Mouse (Mus musculus): Measurements from ENCODE around the gene Bbs9. TPM values are rescaled to one million over a fixed set of nuclear protein-coding genes. Genes with fewer than 3 reads are reported as not detected.

The Bbs9 gene
- polyA plus RNA-seq, 1 experiment from 2014 or later: 13.0 TPM

DNA sequence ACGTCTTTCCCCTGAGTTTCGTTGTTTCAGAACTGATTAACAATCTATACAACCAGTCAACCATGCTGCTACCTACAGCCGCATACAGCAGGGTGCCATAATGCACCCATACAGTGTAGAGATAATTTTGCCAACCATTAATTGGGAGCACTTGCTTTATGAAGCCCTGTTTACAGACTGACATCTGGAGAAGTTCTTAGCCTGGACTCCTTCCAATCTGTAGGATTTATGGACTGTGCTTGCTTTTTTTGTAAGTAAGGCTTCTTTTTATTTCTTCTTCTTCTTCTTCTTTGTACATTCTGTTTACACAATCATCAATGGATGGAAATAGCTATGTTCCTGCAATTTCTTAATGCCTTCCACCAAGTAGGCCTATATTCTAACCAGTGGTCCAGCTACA lies 395.1 kb downstream of the Bbs9 start:
- Histone ChIP-seq H3K4me2 (no peak overlapping the region), H3K9ac (no peak overlapping the region), H3K27me3 (no peaks in the 10 kb centered on the region), H3K4me3 (no peak overlapping the region), H3K36me3 (no peaks in the 10 kb centered on the region), H3K27ac (no peak overlapping the region), H3K4me1 (peaks cover 14% of the 10 kb centered on the region; the same call in 1 of the 2 replicates), H3K9me3 (no peaks in the 10 kb centered on the region)
- ATAC-seq (ENCODE audit: insufficient number of reproducible peaks, low FRiP score, low TSS enrichment, low read depth): no peak
- 41% methylated on average over 3 of the region's 3 CpGs for WGBS

DNA sequence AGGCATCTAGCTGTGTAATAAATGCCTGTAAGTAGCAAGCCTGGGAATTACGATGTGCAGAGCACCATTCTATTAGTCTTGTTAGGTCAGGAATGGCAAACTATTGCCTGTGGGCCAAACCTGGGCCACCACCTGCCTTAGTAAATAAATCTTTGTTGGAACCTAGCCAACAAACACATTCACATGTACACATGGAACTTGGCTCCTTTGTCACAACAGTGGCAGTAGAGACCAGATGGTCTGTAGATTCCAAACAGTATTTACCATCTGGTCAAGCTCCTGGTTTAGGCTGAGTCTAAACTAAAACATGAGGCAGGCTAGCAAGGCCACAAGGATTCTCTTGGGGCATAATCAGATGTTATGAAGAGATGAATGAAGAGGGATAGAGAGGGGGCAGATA lies 399.7 kb downstream of the Bbs9 start:
- Histone ChIP-seq H3K4me2 (no peak overlapping the region), H3K27me3 (no peaks in the 10 kb centered on the region), H3K9ac (no peak overlapping the region), H3K36me3 (no peaks in the 10 kb centered on the region), H3K4me3 (no peak overlapping the region), H3K27ac (no peak overlapping the region), H3K9me3 (no peaks in the 10 kb centered on the region), H3K4me1 (peaks cover 11% of the 10 kb centered on the region; the same call in 1 of the 2 replicates)
- 26% methylated on average over 1 of the region's 1 CpGs for WGBS
- no peak for ATAC-seq (ENCODE audit: insufficient number of reproducible peaks, low FRiP score, low TSS enrichment, low read depth)

DNA sequence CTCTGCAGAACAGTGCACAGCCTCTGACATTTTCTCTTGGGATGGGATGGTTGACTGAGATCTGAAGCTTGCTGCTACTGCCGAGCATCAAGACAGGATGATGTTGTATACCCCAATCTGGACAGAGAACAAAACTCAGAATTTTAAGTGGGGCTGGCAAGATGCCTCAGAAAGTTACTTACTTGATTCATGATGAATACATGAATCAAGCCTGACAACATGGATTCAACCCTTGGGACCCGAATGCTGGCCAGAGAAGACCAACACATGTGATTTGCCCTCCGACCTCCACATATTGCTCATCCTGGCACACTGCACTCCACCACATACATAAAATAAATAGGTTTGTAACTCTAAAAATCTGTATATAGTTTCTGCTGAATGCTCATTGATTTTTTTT lies 403.8 kb downstream of the Bbs9 start:
- Histone ChIP-seq H3K4me2 (no peak overlapping the region), H3K27me3 (no peaks in the 10 kb centered on the region), H3K4me3 (no peak overlapping the region), H3K27ac (no peak overlapping the region), H3K9ac (no peak overlapping the region), H3K4me1 (no peaks in the 10 kb centered on the region), H3K36me3 (no peaks in the 10 kb centered on the region), H3K9me3 (no peaks in the 10 kb centered on the region)
- ATAC-seq (ENCODE audit: insufficient number of reproducible peaks, low FRiP score, low TSS enrichment, low read depth): no peak
- 89% methylated on average over 3 of the region's 3 CpGs for WGBS

DNA sequence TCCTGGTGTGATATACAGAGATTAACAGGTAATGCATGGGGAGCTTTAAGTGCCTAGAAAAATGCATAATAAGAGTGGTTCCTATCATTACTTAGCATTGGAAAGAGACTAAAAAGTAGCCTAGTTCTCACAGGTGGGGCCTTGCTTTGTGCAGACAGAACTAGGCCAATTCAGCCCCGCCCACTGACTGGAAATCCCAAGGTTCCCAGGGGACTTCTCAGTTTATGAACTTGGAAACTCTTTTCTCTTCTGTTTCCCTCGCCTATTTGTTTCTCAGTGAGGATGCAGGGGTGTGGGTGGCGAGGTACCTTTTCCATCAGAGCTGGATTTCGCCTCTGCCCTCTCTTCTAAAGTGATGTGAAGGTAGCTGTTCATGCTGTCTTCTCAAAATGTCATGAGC lies 410.8 kb downstream of the Bbs9 start:
- no peak overlapping the region for H3K4me3 ChIP-seq
- H3K4me2 ChIP-seq: no peak overlapping the region
- H3K27me3 ChIP-seq: no peaks in the 10 kb centered on the region
- H3K4me1 ChIP-seq: no peaks in the 10 kb centered on the region
- H3K27ac ChIP-seq: no peak overlapping the region
- 75% methylated on average over 4 of the region's 4 CpGs for WGBS
- no peak overlapping the region for H3K9ac ChIP-seq
- H3K36me3 ChIP-seq: no peaks in the 10 kb centered on the region
- ATAC-seq (ENCODE audit: insufficient number of reproducible peaks, low FRiP score, low TSS enrichment, low read depth): no peak
- no peaks in the 10 kb centered on the region for H3K9me3 ChIP-seq

DNA sequence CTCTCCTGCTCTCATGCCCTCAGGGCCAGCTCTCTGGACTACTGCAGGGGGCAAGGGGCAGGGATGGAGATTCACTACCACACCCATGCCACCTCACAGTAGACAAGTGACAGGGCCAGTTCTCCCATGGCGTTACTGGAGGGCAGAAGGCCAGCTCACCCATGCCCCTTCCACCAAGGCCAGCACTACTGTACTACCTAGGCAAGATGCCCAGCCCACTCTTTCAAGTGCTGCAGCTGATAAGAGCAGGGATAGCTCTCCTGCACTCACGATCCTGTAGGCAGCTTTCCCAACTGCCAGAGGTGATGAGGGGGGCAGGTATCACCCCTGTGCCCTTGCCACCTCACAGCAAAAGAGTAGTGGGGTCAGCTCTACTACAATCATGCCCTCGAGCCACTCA lies 429.9 kb downstream of the Bbs9 start:
- H3K4me2 ChIP-seq: no peak overlapping the region
- no peak overlapping the region for H3K9ac ChIP-seq
- no peaks in the 10 kb centered on the region for H3K9me3 ChIP-seq
- H3K27ac ChIP-seq: no peak overlapping the region
- WGBS: 72% methylated on average over 3 of the region's 3 CpGs
- H3K4me1 ChIP-seq: no peaks in the 10 kb centered on the region
- H3K4me3 ChIP-seq: no peak overlapping the region
- ATAC-seq (ENCODE audit: insufficient number of reproducible peaks, low FRiP score, low TSS enrichment, low read depth): no peak
- H3K27me3 ChIP-seq: no peaks in the 10 kb centered on the region
- H3K36me3 ChIP-seq: no peaks in the 10 kb centered on the region

DNA sequence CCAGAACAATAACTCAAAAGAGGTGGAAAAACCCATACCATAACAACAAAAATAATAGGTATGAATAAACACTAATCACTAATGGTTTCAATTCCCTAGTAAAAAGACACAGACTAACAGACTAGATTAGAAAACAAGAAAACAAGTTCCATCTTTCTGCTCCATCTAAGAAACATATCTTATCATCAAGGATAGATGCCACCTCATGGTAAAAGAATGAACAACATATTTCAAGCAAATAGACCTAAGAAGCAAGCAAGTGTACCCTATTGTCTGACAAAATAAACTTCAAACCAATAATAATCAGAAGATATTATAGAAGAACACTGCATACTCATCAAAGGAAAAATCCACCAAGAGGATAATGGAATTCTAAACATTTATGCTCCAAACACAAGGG lies 441.3 kb downstream of the Bbs9 start:
- Histone ChIP-seq H3K36me3 (no peaks in the 10 kb centered on the region), H3K9me3 (no peaks in the 10 kb centered on the region), H3K27me3 (no peaks in the 10 kb centered on the region), H3K4me2 (no peak overlapping the region), H3K4me1 (no peaks in the 10 kb centered on the region), H3K9ac (no peak overlapping the region), H3K4me3 (no peak overlapping the region), H3K27ac (no peak overlapping the region)
- no peak for ATAC-seq (ENCODE audit: insufficient number of reproducible peaks, low FRiP score, low TSS enrichment, low read depth)

DNA sequence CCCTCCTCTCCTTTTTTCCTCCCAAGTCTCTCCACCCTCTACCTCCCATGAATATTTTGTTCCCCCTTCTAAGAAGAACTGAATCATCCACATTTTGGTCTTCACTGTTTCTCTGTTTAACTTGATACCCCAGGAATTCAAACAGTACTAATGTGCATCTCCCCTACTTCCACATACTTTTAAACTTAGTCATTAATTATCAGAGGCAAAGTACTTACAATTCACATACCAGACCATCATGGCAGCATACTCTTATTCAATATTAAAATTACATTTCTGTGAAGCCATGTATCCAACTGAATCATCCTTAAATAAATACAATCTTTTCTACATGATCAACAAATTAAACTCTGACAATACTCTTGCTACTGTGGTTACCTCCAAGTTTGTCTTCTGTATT lies 460.1 kb downstream of the Bbs9 start:
- no peak overlapping the region for H3K27ac ChIP-seq
- no peaks in the 10 kb centered on the region for H3K27me3 ChIP-seq
- no peaks in the 10 kb centered on the region for H3K36me3 ChIP-seq
- no peak overlapping the region for H3K4me2 ChIP-seq
- ATAC-seq (ENCODE audit: insufficient number of reproducible peaks, low FRiP score, low TSS enrichment, low read depth): no peak
- no peak overlapping the region for H3K9ac ChIP-seq
- H3K9me3 ChIP-seq: no peaks in the 10 kb centered on the region
- H3K4me1 ChIP-seq: no peaks in the 10 kb centered on the region
- no peak overlapping the region for H3K4me3 ChIP-seq

Other genes with a start within 250 kb of the Bbs9 start
- 4.0 and 4.8 TPM in 2 replicates for gene Zfp599, start 215.8 kb upstream of the Bbs9 start, polyA plus RNA-seq (2015; fragmentation: Nextera tagmentation; extraction: Ambion mirVana)
- 17.2 and 17.5 TPM in 2 replicates for gene Zfp810, start 168.1 kb upstream of the Bbs9 start, polyA plus RNA-seq (2015; fragmentation: Nextera tagmentation; extraction: Ambion mirVana)
- 35.4 and 38.1 TPM in 2 replicates for gene Anln, start 86.5 kb upstream of the Bbs9 start, polyA plus RNA-seq (2015; fragmentation: Nextera tagmentation; extraction: Ambion mirVana)
- gene 9530077C05Rik, start 64.2 kb upstream of the Bbs9 start, polyA plus RNA-seq (2015; fragmentation: Nextera tagmentation; extraction: Ambion mirVana): 5.6 TPM in 2 replicates
- gene Gm17545, start 21.4 kb upstream of the Bbs9 start, polyA plus RNA-seq (2015; fragmentation: Nextera tagmentation; extraction: Ambion mirVana): not detected in 2 replicates
- gene Rp9, start 6.0 kb upstream of the Bbs9 start, polyA plus RNA-seq (2015; fragmentation: Nextera tagmentation; extraction: Ambion mirVana): 50.2 and 63.0 TPM in 2 replicates

Measured in limb, embryonic 15.5 days (tissue).